Mouse (Mus musculus) layer of hippocampus, postnatal 14 days (tissue): ENCODE results near the gene Evx2. TPM values are rescaled to one million over a fixed set of nuclear protein-coding genes. Genes with fewer than 3 reads are reported as not detected.

Source experiments
- DNase-seq, 2 experiments: peaks; one replicate each; pipeline ENCODE4 v3.0.0; 2021 to 2022; ENCODE audit warnings: low spot score in 2 of 2, mixed read lengths in 1 of 2
- total RNA-seq, 2 experiments: library from RNA; stranded (reverse); gene quantifications; 2 replicates each; pipeline ENCODE4 v1.2.3; 2021

Evx2 gene
- total RNA-seq, 2 experiments from 2014 or later = not detected

DNA sequence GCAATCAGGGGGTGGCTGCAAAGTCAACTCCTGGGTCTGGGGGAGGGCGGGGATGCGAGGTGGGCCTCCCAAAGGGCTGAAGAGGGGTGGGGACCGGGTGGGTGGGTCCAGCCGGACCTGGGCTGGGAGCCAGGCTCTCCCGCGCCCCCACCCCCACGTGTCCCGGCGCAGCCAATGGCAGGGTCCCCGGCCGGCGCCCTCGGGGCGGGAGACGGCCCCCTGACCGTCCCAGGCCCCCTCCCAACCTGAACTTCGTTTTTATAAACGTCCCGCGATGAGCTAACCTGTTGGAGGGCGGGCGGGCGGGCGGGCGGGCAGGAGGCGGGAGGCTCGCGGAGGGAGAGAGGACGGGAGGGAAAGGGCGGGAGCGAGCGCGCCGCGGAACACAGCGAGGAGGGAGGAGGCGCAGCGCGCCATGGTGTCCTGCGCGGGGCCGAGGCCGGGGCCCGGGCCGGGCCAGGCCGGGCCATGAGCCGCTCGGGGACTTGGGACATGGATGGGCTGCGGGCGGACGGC, 8.5 kb upstream of the Evx2 start, which contains the start of gene Hoxd13:
Gene Hoxd13 (plus strand): TSS at position 469 of the 516 bp plus-strand sequence.
- no peak for DNase-seq

- DNase-seq = no peak
These were observed 8.0 kb upstream of the Evx2 start for GRCm38 (mm10) chr2:74667191-74667841.

DNA sequence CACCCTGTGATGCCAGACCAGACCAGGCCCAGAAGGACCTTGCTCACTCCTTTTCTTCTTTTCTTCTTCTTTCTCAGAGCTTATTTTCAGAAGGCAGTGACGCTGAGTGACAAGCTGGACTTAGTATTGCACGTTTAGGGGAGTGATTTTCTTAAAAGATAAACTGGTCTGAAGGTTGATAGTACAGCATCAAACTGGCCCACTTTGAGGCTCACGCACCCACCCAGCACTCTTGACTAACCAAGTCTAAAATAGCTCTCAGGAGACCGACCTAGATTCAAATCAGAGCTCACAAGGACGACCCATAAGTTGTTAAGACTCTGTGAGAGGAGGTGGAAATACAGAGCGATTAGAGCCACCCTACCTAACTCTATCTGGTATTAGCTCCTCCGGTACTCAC, 7.1 kb upstream of the Evx2 start:
- DNase-seq = no peak

DNA sequence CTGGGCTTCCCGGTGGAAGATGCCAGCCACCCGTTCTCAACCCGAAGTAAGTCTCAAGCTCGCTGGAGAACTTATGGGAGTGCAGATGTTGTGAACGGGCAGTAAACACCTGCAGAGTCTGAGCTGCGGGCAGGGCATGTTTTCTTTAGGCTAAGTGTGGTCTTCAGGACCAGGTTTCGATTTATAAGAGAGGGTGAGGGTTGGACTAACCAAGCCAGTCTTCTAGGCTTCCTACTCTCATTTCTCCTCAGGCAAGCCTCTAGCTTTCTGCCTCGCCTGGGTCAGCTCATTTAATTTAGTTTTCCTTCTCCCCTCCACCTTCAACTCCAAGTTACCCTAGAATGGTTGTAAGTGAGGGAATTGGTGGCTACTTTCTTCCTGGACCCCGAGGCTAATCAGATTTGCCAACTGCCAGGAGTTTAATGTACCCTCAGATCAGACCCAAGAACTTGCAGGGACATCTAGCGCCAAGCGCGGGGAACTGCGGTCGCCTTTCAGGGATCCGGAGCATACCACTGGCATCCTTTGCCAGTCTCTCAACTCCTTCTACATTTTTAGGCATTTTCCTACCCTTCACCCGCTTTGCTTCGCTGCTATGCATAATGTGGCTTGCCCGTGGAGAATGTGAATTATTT, 4.1 kb upstream of the Evx2 start:
- DNase-seq = no peak

DNA sequence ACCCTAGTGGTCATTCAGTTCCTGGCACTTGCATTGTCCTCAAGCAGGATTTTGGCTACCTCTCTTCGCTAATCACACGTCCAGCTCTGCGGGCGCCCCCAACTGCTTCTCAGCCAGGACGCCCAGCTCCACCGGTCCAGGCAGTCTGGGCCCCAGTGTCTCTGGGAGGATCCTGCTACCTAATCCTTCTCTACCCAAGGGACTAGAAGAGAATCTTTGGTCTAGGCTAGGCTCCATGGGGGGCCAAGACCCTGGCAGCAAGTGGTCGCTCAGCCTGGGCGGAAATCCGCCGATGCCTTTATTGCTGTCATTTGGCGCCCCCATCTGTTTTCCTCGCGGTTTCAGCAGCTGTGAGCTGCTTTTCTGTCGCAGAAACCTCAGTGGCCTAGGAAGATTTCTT, 2.3 kb upstream of the Evx2 start:
- peak in 1 of 2 experiments; percentile 54 for DNase-seq

GRCm38 (mm10) chr2:74660421-74661375, 1.3 kb upstream of the Evx2 start:
- DNase-seq = no peak

GRCm38 (mm10) chr2:74658667-74659371, 538 bp downstream of the Evx2 start:
- DNase-seq = no peak

DNA sequence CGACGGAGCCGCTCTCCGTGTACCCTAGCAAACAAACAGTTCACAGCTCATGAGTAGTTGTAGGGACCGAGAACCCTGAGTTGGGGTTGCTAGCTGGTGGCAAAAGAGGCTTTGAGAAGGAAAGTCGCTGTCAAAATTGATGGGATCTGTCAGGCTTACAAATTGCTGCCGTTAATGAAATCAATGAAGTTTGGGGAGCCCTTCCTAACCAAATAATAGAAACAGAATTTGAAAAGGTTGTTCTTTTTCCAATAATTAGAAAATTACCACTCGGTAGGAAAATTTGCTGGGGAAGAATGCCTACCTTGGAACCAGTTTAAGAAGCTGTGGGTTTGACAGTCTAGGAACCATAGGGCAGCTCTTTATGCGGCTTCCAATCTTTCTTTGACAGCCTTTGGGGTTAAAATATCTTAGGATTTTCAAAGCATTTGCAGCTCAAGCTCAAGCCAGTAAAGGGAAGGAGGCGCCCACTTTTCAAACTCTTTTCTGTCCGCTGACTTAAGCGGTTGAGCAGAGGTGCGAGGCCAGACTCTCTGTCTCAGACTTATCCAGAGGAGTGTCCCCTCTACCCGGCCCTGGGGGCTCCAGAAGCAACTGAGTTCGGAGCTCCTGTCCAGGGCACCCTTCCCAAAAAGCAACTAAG, 1.2 kb downstream of the Evx2 start:
- DNase-seq = no peak

GRCm38 (mm10) chr2:74657251-74658023, 1.9 kb downstream of the Evx2 start:
- no peak for DNase-seq

- DNase-seq = no peak
These were observed 2.7 kb downstream of the Evx2 start for GRCm38 (mm10) chr2:74656632-74657021.

DNA sequence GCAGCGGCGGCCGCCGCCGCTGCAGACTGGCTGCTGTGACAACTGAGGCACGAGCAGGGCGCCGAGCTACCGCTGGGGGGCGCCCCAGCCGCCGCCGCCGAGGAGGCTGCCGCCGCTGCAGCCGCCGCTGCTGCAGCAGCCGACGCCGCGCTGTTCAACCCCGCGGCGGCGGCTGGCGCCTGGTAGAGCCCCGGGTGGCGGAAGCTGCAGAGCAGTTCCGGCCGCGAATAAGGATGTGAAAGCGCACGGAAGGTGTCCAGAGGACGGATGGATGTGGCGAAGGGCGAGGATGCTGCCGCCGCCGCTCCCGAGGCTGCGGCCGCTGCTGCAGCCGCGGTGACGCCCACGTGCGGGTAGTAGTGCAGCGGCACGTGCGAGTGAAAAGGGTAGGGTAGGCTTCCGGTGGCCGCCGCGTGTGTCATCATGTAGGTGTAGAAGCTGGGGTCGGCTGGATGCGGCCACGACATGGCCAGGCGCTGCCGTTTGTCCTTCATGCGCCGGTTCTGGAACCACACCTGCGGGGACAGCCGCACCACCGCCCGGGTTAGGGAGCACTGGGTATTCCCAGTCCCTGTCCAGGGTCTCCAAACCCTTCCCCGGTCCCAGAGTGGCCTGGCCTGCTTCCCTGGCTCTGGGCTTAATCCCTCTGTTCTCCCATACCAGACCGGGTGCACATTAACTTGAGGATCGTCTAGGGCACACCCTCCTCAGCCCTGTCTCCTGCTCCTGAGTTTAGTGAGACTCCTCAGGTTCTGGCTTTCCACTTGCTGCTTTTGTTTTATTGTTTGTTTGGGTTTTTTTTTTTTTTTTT, 3.3 kb downstream of the Evx2 start:
- no peak for DNase-seq

GRCm38 (mm10) chr2:74655420-74655781, 4.0 kb downstream of the Evx2 start:
- DNase-seq = no peak

DNA sequence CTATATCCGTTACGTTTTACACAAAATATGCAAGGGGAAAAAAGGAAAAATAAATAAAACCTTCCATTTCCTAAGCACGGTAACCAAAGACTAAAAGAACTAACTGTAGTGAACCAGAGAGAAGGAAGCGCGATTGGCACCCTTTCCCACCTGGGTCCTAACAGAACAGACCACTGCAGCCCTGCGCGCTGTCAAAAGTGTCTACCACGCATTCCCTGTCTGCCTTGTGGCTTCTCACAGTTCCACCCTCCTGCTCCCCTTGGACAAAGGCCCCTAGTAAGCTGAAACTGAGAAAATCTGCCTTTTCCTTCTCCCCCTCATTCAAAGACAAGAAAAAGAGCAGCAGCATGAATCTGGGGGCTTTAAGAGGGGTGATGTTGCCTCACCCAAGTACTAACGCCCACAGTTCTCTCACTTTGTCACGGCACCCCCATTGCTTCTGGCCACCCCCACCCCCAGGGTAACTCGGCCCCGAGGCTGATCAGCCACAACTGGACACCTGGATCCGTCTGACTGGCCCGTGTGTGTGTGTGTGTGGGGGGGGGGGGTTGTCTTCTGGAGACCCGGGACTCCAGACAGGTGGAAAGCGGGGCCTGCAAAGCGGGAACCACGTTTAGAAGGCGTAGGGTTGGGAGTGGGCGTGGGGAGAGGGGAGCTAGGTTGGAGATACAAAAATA, 4.5 kb downstream of the Evx2 start:
- no peak for DNase-seq

- no peak for DNase-seq
These were observed 5.4 kb downstream of the Evx2 start for GRCm38 (mm10) chr2:74653781-74654535.

GRCm38 (mm10) chr2:74652996-74653340, 6.4 kb downstream of the Evx2 start:
- DNase-seq = no peak

DNA sequence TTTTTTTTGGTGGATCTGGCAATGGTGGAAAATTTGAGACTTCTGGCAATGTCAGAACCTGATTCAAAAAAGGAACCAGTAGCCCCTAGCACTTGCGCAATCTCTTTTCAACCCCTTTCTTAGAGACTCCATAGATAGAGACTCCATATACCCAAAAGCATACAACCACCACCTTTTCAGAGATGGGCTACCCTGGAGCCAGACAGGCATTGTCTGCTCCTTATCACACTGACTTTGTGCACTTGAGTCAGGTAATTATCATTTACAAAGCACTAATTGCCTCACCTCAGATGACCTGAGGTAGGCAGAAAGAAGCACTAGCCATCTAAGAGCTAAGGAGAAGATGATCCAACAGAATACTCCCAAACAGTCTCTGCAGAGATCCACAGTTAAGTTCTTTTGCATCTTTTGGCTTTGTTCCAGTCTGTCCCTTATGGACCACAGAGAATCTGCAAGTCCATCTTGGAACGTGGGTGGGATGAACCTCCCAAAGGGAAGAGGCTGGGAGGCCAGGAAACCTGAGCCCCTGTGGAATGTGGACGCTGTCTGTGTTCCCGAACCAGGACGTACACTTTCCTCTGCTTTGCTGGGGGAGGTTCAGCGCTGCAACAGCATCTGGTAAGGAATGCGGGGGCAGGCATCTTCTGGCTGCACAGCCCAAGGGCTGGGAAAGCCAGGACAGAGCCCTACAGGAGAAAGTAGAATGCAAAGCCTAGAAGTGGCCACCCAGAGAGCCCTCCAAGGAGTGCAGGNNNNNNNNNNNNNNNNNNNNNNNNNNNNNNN, 12.1 kb downstream of the Evx2 start:
- no peak for DNase-seq

- no peak for DNase-seq
These were observed 13.7 kb downstream of the Evx2 start for GRCm38 (mm10) chr2:74645631-74646030.
